ENCODE assay signal across 26 mouse cellular contexts in the genomic region with DNA sequence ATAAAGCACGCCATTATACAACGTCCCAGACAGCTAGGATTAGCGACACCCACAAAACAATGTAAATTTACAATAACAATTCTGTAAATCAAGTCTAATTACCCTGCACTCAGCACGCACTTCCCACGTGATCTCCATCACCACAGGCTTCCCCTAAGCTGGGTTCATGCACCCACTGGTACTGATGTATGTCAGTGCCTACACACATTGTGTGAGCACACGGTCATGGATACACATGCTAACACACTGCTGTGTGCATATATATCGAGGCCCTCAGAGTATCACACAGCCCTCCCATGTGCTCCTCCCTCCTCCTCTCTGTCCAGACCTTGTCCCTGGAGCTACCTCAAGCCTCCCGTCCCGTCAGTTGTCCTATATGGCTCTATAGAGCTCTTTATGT. TPM values are rescaled to one million over a fixed set of nuclear protein-coding genes. Genes with fewer than 3 reads are reported as not detected.
DNase-seq lines count a peak whose midpoint lies in the region; ATAC-seq lines count a peak whose summit lies in the region.
"Had no signal": no experiment of that assay in that cellular context is flagged by ENCODE, and none has a peak within 500 bp of the region (broad histone marks: within the 10 kb centered on the region; RNA-seq: fewer than 3 reads in every experiment).

No protein-coding gene starts in this region.

- no peak for DNase-seq in hindbrain, embryonic 10.5 days (ENCODE audit: low spot score)
- peak; percentile 24 for DNase-seq in brain, adult 2 months (ENCODE audit: low read depth, low spot score)
- no peak for DNase-seq in lung, postnatal 14 days
- DNase-seq in midbrain, embryonic 14.5 days = no peak
- DNase-seq: adrenal gland, postnatal 10 days; B cell, adult 2 months; cerebellum, adult 11-12 months; cerebellum, adult 9-11 months; embryo, embryonic 11 days; gastrocnemius, postnatal 10 days; heart, postnatal 36 days; kidney, adult 11 months; kidney, postnatal 25 days; lung, embryonic 14.5 days; thymus, postnatal 4 days had no signal

- H3K27me3 ChIP-seq in hindbrain, embryonic 16.5 days (replicated peaks; ENCODE audit: control insufficient read depth, insufficient read depth, low read length) = no peaks in the 10 kb centered on the region
- no peaks in the 10 kb centered on the region for H3K27me3 ChIP-seq in hindbrain, embryonic 10.5 days (ENCODE audit: insufficient read depth, poor library complexity, severe bottlenecking)
- no peaks in the 10 kb centered on the region for H3K27me3 ChIP-seq in neural tube, embryonic 14.5 days (ENCODE audit: control insufficient read depth, insufficient read depth, low read length)
- H3K27me3 ChIP-seq in midbrain, embryonic 14.5 days (ENCODE audit: control insufficient read depth, insufficient read depth, low read length) = no peaks in the 10 kb centered on the region
- H3K27me3 ChIP-seq: embryonic facial prominence, embryonic 13.5 days; heart, embryonic 15.5 days; hindbrain, embryonic 13.5 days; kidney, embryonic 15.5 days; limb, embryonic 12.5 days; liver, embryonic 15.5 days had no signal

- H3K9ac ChIP-seq in hindbrain, embryonic 16.5 days (ENCODE audit: low read depth, low read length) = no peak overlapping the region
- H3K9ac ChIP-seq in neural tube, embryonic 14.5 days (replicated peaks; ENCODE audit: low read depth, low read length) = no peak overlapping the region
- no peak overlapping the region for H3K9ac ChIP-seq in midbrain, embryonic 14.5 days (replicated peaks; ENCODE audit: low read length)
- H3K9ac ChIP-seq: embryonic facial prominence, embryonic 13.5 days; heart, embryonic 15.5 days; hindbrain, embryonic 13.5 days; kidney, embryonic 15.5 days; limb, embryonic 12.5 days; liver, embryonic 15.5 days; lung, embryonic 14.5 days had no signal

- H3K27ac ChIP-seq in hindbrain, embryonic 16.5 days (ENCODE audit: low read depth, low read length) = no peak overlapping the region
- H3K27ac ChIP-seq in hindbrain, embryonic 10.5 days = no peak overlapping the region
- 0 out of 2 replicates have a peak overlapping the region, but pooled peaks have one; percentile 23 for H3K27ac ChIP-seq in neural tube, embryonic 14.5 days (ENCODE audit: low read depth, low read length)
- no peak overlapping the region for H3K27ac ChIP-seq in midbrain, embryonic 14.5 days (replicated peaks; ENCODE audit: low read depth, low read length)
- H3K27ac ChIP-seq: embryonic facial prominence, embryonic 13.5 days; heart, embryonic 15.5 days; hindbrain, embryonic 13.5 days; kidney, embryonic 15.5 days; limb, embryonic 12.5 days; liver, embryonic 15.5 days had no signal

- no peak overlapping the region for H3K4me3 ChIP-seq in hindbrain, embryonic 16.5 days (ENCODE audit: low read length)
- H3K4me3 ChIP-seq in hindbrain, embryonic 10.5 days = no peak overlapping the region
- no peak overlapping the region for H3K4me3 ChIP-seq in neural tube, embryonic 14.5 days (ENCODE audit: low read depth, low read length)
- no peak overlapping the region for H3K4me3 ChIP-seq in midbrain, embryonic 14.5 days (replicated peaks; ENCODE audit: low read depth, low read length)
- H3K4me3 ChIP-seq: embryonic facial prominence, embryonic 13.5 days; heart, embryonic 15.5 days; hindbrain, embryonic 13.5 days; kidney, embryonic 15.5 days; limb, embryonic 12.5 days; liver, embryonic 15.5 days had no signal

- no peaks in the 10 kb centered on the region for H3K9me3 ChIP-seq in hindbrain, embryonic 16.5 days (ENCODE audit: control insufficient read depth, low read length)
- H3K9me3 ChIP-seq in hindbrain, embryonic 10.5 days = no peaks in the 10 kb centered on the region
- no peaks in the 10 kb centered on the region for H3K9me3 ChIP-seq in neural tube, embryonic 14.5 days (ENCODE audit: control insufficient read depth, low read length)
- no peaks in the 10 kb centered on the region for H3K9me3 ChIP-seq in midbrain, embryonic 14.5 days (ENCODE audit: control insufficient read depth, low read length)
- H3K9me3 ChIP-seq: embryonic facial prominence, embryonic 13.5 days; G1E; heart, embryonic 15.5 days; hindbrain, embryonic 13.5 days; kidney, embryonic 15.5 days; limb, embryonic 12.5 days; liver, embryonic 15.5 days had no signal

- ATAC-seq in hindbrain, embryonic 16.5 days = peak; percentile 15; the same call in 1 of the 2 replicates
- ATAC-seq in CD4-positive, CD25-positive, alpha-beta regulatory T cell, adult 4 months = peak; percentile 15
- ATAC-seq in neural tube, embryonic 14.5 days (ENCODE audit: low read depth) = 0 out of 2 replicates have a peak, but pooled peaks have one; percentile 26
- no peak for ATAC-seq in midbrain, embryonic 14.5 days (ENCODE audit: low FRiP score, low TSS enrichment)

- no peaks in the 10 kb centered on the region for H3K36me3 ChIP-seq in hindbrain, embryonic 16.5 days (ENCODE audit: control insufficient read depth, insufficient read depth, low read length)
- H3K36me3 ChIP-seq in hindbrain, embryonic 10.5 days = no peaks in the 10 kb centered on the region
- H3K36me3 ChIP-seq in neural tube, embryonic 14.5 days (ENCODE audit: control insufficient read depth, insufficient read depth, low read length) = no peaks in the 10 kb centered on the region
- no peaks in the 10 kb centered on the region for H3K36me3 ChIP-seq in midbrain, embryonic 14.5 days (ENCODE audit: control insufficient read depth, insufficient read depth, low read length)
- H3K36me3 ChIP-seq: embryonic facial prominence, embryonic 13.5 days; G1E; heart, embryonic 15.5 days; hindbrain, embryonic 13.5 days; kidney, embryonic 15.5 days; limb, embryonic 12.5 days; liver, embryonic 15.5 days had no signal

- H3K4me1 ChIP-seq in hindbrain, embryonic 16.5 days (ENCODE audit: control insufficient read depth, insufficient read depth, low read depth, low read length) = peaks cover 18% of the 10 kb centered on the region
- H3K4me1 ChIP-seq in hindbrain, embryonic 10.5 days (replicated peaks) = peaks cover 50% of the 10 kb centered on the region
- H3K4me1 ChIP-seq in neural tube, embryonic 14.5 days (ENCODE audit: control insufficient read depth, insufficient read depth, low read length) = peaks cover 2% of the 10 kb centered on the region
- H3K4me1 ChIP-seq in midbrain, embryonic 14.5 days (ENCODE audit: control insufficient read depth, insufficient read depth, low read length) = peaks cover 23% of the 10 kb centered on the region; the same call in 1 of the 2 replicates

- no peak overlapping the region for H3K4me2 ChIP-seq in hindbrain, embryonic 16.5 days (ENCODE audit: low read length)
- no peak overlapping the region for H3K4me2 ChIP-seq in neural tube, embryonic 14.5 days (ENCODE audit: low read depth, low read length)
- H3K4me2 ChIP-seq in midbrain, embryonic 14.5 days (ENCODE audit: low read length) = no peak overlapping the region
- H3K4me2 ChIP-seq: embryonic facial prominence, embryonic 13.5 days; heart, embryonic 15.5 days; hindbrain, embryonic 13.5 days; kidney, embryonic 15.5 days; limb, embryonic 12.5 days; liver, embryonic 15.5 days; lung, embryonic 14.5 days; midbrain, embryonic 11.5 days had no signal

- 62% methylated on average over 9 of the region's 9 CpGs for WGBS in hindbrain, embryonic 16.5 days
- 87% methylated on average over 9 of the region's 9 CpGs for WGBS in hindbrain, embryonic 10.5 days
- WGBS in neural tube, embryonic 14.5 days = 57% methylated on average over 9 of the region's 9 CpGs
- WGBS in midbrain, embryonic 14.5 days = 68% methylated on average over 9 of the region's 9 CpGs

RNA-seq across cellular contexts. Expression of a gene that starts 46.5 kb away (rescaled TPM):
- 14.9 and 30.0 TPM in 2 replicates for polyA plus RNA-seq in hindbrain, embryonic 16.5 days (2015; fragmentation: Nextera tagmentation; extraction: Ambion mirVana)
- polyA plus RNA-seq in hindbrain, embryonic 10.5 days (2016; fragmentation: Nextera tagmentation; extraction: Ambion mirVana) = 14.7 and 17.5 TPM in 2 replicates
- polyA plus RNA-seq in CD4-positive, CD25-positive, alpha-beta regulatory T cell, adult 4 months (2017; shearing (Covaris generic)) = 1 to 10 TPM; 4.6 to 4.8 TPM
- polyA plus RNA-seq in neural tube, embryonic 14.5 days (2014; fragmentation: Nextera tagmentation; extraction: Ambion mirVana) = 30.3 and 32.9 TPM in 2 replicates
- 42.8 and 44.9 TPM in 2 replicates for polyA plus RNA-seq in midbrain, embryonic 14.5 days (2014; fragmentation: Nextera tagmentation; extraction: Ambion mirVana)
